Mouse (Mus musculus): ENCODE measurements at regions not wholly inside any gene's neighbourhood (a gene's known extent, or its start where the extent isn't known, plus 50 kb on each side); places are given as distances from the start of the nearest gene placed in this dataset.

- no peak for TF ChIP-seq POLR2A (IDR thresholded peaks at IDR 0.05; ENCODE audit: borderline replicate concordance, extremely low read depth, insufficient read depth, insufficient read length, poor library complexity, severe bottlenecking)
- TF ChIP-seq CTCF (IDR thresholded peaks at IDR 0.05; ENCODE audit: borderline replicate concordance, extremely low read depth, insufficient read depth, insufficient read length), result no peak
Measured at GRCm38 (mm10) chr1:92769696-92770095, 61.7 kb upstream of the Gpc1 start.

Measured in brain, embryonic 14.5 days (tissue).